Mouse (Mus musculus) layer of hippocampus, adult 11-12 months (tissue): ENCODE data around the gene Slc39a5.

Experiments
- DNase-seq: peaks from one replicate; pipeline ENCODE4 v3.0.0; 2022; ENCODE audit warnings: low spot score

The Slc39a5 gene

DNA sequence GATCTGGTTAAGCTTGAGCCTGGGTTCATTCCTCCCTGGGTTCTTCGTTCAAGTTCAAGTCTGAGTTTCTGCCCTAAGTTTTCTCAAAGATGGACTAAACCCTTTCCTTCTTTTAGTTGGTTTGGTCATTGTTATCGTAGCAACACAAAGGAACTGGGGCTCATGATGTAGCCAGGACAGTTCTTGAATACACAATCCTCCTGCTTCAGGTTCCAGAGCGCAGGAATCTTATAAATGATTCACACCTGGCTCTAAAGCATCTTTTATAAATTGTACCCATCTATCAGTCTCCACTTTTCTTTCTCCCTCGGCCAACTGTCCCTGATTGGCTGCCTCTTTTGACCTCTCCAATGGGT is 25.0 kb downstream of the Slc39a5 start:
- no peak for DNase-seq

DNA sequence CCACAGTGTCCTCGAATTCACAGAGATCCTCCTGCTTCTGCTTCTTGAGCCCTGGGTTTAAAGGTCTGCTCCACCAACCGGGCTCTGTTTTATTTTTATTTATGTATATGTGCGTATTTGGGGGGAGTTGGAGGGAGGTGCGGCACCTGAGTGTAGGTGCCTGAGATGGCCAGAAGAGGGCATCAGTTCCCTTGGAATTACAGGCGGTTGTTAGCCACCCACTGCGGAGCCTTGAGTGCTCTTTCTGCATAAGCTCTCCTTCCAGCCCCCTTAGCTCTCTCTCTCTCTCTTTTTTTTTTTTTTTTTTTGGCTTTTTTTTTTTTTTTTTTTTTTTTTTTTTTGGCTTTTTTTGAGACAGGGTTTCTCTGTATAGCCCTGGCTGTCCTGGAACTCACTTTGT is 26.6 kb downstream of the Slc39a5 start:
- DNase-seq, result no peak

DNA sequence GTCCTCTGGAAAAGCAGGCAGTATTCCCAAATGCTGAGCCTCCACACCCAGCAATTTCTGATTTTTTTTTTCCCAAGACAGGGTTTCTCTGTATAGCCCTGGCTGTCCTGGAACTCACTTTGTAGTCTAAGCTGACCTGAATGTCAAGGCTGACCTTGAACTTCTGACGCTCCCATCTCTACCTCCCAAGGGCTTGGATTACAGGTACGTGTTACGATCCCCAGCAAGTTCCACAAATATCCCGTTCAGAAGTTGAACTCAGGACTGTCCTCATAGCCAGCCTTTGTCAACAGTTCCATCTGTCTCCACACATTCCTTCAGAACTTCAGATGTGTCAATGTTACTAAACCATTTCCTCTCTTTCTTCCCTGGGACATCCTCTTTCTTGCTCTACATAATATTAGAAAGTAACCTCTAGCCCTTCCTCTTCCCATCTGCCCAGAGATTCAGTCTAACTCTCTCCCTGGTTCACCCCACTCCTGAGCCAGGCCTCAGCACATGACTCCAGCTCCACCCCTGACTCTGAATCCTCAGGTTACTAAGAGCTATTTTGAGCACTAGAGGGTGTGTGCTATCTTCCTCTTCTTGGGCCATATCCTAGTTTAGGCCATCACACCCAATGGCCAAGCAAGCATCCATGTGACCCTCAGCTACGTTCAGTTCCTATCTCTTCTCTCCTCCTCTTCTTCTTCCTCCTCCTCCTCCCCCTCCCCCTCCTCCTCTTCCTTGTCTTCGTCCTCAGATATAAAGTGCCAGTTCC is 27.9 kb downstream of the Slc39a5 start:
- no peak for DNase-seq

DNA sequence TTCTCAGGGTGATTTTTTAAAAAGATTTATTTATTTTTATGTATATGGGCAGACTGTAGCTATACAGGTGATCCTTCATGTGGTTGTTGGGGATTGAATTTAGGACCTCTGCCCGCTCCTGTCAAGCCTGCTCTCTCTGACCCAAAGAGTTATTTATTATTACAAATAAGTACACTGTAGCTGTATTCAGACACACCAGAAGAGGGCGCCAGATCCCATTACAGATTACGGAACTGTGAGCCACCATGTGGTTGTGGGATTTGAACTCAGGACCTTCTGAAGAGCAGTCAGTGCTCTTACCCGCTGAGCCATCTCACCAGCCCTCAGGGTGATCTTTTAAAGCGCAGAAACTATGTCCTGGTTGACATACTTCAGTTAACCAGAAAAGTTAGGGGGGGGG is 28.9 kb downstream of the Slc39a5 start:
- no peak for DNase-seq

DNA sequence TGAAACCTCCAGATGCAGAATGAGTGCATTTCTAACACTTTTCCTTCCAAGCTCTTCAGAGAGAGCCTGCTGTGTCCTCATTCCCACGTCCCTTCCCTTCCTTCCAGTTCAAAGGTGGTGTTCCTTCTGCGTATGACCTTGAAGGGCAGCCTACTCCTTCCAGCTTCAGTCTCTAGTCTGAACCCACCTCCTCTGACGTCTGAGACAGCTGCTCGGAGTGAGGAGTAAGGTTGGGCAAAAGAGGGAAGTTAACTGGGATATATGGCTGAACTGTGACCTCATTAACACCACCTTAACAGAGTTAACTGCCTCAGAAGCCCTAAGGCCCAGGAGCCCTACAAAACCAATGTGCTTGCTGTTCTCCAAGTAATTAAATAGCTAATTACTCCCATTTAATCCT is 30.4 kb downstream of the Slc39a5 start:
- no peak for DNase-seq

DNA sequence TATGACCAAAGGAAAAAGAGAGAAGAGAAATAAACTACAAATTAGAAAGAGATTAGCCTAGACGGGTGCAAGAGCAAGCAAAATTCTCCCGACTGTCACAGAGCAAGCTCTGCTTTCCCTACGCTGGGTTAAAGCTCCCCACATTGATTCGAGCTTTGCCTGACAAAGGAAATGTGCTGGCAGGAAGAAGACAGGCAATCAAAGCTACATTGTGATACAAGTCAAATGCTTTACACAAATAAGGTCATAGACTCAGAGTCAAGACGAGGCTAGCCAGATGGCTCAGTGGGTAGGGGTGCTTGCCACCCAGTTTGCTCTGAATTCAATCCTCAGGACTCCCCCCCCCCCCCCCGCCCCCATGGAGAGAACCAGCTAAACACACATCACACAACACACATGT is 31.0 kb downstream of the Slc39a5 start:
- no peak for DNase-seq

DNA sequence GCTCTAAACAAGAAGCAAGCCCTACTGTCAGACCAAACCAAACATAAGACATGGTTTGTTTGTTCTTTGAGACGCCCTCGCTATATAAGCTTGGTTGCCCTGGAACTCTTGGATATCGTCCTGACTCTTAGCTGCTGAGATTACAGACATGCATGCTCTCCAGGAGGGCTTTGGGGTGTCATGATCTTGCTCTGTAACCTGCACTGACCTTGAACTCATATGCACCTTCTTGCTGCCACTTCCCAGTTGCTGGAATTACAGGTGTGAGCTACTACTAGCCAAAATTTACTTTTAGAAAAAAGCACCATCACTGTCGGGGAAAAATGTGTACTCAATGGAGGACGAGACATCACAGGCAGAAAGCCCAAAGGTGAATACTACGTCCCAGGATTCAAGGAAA is 31.4 kb downstream of the Slc39a5 start:
- no peak for DNase-seq

DNA sequence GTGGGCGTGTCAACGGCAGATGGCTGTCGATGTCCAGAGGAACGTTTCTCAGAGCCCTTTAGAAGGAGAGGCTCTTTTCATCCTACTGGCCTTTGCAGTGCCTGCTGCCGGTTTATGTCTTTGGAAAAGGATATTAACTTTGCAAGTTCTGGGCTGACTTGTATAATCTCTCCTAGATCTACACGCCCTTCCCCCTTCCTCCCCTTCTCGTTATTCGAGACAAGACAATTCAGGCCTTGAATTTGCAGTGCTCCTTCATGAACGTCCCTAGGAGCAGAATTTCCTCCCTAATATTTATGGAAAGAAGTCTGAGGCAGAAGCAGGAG is 31.8 kb downstream of the Slc39a5 start:
- DNase-seq, result no peak

DNA sequence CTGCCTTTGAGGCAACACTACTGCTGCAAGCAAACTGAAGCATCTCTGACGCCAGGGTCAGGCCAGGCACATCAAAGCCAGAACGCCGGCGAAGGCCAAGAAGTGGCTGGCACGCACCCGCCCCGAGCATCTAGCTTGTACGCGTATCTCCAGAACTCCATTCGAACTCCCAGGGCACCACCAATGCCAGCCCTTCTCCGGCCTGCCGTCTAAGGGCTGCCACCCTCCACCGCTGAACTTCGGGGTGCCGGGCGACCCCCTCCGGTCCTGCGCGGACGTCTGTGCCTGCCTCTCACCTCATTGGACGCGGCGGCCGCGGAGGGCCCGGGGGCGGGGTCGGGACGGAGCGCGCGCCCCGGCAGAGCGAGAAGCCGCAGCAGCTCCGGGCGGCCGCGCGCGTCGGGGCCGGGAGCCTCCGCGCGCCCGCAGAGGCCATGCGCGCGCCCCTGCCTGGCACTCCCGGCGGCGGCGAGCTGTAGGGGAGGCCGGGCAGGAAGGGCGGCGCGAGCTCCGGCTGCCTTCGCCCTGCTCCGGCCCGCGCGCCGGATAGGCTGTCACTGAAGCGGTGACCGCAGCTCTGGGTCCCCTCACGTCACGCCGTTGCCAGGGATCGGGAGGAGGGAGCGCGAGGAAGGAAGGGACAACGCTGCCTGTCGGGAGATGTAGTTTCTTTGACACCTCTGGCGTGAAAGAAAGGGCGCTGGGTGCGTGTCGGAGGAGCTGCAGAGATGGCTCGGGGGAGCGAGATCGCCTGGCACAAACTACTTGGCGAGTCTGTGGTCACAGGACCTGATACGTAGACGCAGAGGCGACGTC is 32.4 kb downstream of the Slc39a5 start, which contains the start of gene Coq10a:
Gene Coq10a (minus strand): TSS at position 596 of the 816 bp plus-strand sequence.
- peak; percentile 93 for DNase-seq

DNA sequence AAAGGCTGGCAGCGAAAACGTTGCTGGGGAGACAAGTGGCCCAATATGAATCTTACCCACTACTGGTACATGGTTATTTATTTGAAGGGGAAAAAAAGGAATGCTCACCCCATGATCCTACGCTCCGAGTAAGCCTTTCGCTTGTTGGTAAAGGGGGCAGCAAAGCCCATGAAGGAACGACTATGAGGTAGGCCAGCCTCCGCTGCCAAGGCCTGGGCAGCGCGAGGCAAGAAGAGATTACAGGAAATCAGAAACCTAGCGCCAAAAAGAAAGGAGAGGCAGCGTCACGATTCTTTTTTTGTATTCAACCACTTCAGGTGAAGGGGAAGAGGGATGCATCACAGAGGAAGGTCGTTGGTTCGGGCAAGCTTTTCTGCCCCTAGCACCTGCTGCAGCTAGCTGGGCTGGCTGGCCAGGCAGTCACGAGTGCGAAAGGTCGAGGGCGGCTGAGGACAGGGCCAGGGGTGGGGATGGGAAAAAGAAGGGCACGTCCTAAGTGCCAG is 33.1 kb downstream of the Slc39a5 start:
- DNase-seq, result no peak

DNA sequence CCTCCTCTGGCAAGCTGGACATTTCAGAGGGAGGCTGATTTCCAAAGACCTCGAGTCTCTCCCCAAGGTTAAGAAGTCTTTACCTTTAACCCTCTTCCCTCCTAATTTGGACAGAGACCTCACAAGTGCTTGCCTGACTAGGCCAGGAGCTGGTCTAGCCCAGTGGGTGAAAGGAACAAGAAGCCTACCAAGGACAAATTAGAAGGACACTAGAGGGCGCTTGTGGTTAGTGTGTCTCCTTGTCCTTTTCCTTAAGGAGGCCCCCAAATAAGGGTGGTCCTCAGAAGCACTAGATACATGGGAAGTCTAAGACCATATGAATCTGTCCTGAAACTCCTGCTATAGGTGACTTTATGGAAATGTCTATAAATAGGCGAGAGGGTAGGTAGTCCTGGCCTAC is 38.5 kb downstream of the Slc39a5 start:
- no peak for DNase-seq

DNA sequence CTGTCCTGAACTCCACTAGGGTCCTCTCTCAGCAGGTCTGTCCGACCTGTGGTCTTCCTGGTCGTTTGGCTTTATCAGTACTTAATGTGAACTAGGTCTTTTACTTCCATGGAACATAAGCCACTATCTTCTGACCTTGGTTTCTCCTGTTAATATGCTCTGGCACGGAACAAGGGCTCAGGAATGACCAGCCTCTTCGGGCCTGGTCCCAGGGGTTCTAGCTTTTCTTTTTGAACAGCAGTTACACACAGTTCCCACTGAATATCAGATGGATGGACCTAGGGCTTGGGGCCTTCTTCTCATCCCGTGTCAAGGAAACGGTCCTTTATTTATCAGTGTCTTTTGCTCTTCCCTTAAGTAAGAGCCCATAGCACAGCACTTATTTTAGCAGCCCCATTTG is 39.2 kb downstream of the Slc39a5 start:
- no peak for DNase-seq

DNA sequence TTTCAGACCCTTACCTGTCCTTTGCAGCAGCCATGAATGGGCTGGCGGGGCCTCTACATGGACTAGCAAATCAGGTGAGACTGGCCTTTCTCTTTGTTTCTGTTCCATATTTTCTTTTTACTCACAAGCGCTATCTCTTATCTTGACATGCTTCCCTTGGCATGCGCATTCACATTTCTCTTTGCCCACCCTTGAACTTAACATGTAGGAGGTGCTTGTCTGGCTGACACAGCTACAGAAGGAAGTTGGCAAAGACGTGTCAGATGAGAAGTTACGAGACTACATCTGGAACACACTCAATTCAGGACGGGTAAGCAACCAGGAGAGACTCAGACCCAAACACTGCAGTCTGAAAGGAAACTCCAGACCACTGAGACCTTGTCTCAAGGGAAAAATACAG is 41.8 kb downstream of the Slc39a5 start:
- DNase-seq, result no peak

DNA sequence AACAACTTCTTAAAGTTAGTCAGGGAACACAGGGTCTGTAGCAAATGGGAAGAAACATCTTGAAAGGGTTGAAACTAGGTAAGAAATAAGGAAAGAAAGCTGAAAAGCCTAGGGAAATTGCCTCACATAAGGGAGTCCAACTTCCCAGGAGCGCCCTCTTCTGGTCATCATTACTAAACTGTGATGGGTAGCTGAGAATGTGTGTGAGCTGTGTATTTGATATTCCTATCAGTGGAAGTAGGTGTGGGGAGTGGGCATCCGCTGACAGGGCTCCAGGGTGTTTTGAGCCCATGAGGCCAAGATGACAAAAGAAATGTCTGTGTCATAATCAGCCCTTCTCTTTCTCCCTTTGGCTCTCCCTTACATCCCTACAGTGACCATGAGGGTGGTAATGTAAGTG is 42.2 kb downstream of the Slc39a5 start:
- peak; percentile 54 for DNase-seq

DNA sequence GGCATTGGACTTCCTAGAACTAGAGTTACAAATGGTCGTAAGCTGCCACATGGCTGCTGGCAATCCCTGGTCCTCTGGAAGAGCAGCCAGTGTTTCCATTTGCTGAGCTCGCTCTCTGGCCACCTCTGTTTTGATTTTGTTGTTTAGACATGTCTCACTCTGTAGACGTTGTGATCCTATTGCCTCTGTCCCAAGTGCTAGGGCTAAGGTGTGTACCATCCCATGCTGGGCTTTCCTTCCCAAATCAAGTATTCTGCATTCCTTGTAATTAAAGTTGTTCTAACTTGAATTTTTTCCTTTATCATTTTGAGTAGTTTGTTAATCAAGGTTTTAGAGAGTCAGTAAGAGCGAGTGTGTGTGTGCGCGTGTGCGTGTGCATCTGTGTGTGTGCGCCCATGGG is 53.5 kb downstream of the Slc39a5 start:
- DNase-seq, result no peak
